Mouse (Mus musculus): ENCODE measurements around the gene Med13l. TPM values are rescaled to one million over a fixed set of nuclear protein-coding genes. Genes with fewer than 3 reads are reported as not detected.
A peak's percentile ranks its signal among the peaks of the same experiment; 100 is the strongest.

Gene Med13l
- polyA plus RNA-seq, 1 experiment = 3.6 TPM

- Histone ChIP-seq H3K36me3 (replicated peaks; ENCODE audit: low read length) (peaks cover 24% of the 10 kb centered on the region), H3K9me3 (0 out of 2 replicates have a peak, but pooled peaks cover 6% of the 10 kb centered on the region), H3K4me3 (replicated peaks) (no peak overlapping the region), H3K4me1 (peaks cover 83% of the 10 kb centered on the region), H3K27me3 (replicated peaks) (no peaks in the 10 kb centered on the region)
- TF ChIP-seq GATA1 (IDR thresholded peaks at IDR 0.05; ENCODE audit: borderline replicate concordance, low read length) (no peak), FLI1 (IDR thresholded peaks at IDR 0.05; ENCODE audit: low read length) (no peak)
Measured at GRCm38 (mm10) chr5:118709847-118710251, 149.4 kb downstream of the Med13l start.

DNA sequence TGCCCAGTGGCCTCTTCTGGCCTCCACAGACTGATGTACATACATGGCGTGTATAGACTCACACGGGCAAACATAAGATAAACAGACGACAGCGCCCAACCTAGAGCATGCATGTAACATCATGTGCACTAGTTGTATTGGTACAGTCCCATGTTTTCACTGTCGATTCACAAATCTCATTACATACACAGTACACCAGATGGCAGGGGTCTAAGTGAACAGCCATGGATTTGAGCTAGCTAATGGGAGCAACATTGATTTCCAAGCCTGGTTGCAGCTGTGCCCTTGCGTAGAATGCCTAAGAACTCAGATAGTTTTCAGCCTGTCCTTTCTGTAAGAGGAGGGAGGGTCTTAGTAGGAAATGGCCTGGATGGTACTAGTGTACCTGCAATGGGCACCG, 155.0 kb downstream of the Med13l start:
- no peaks in the 10 kb centered on the region for H3K27me3 ChIP-seq (replicated peaks)
- H3K4me3 ChIP-seq (replicated peaks) = no peak overlapping the region
- TF ChIP-seq GATA1 (IDR thresholded peaks at IDR 0.05; ENCODE audit: borderline replicate concordance, low read length) (no peak), FLI1 (IDR thresholded peaks at IDR 0.05; ENCODE audit: low read length) (no peak)
- H3K9me3 ChIP-seq = 0 out of 2 replicates have a peak, but pooled peaks cover 6% of the 10 kb centered on the region
- peaks cover 71% of the 10 kb centered on the region for H3K4me1 ChIP-seq
- H3K36me3 ChIP-seq (replicated peaks; ENCODE audit: low read length) = peaks cover 35% of the 10 kb centered on the region

DNA sequence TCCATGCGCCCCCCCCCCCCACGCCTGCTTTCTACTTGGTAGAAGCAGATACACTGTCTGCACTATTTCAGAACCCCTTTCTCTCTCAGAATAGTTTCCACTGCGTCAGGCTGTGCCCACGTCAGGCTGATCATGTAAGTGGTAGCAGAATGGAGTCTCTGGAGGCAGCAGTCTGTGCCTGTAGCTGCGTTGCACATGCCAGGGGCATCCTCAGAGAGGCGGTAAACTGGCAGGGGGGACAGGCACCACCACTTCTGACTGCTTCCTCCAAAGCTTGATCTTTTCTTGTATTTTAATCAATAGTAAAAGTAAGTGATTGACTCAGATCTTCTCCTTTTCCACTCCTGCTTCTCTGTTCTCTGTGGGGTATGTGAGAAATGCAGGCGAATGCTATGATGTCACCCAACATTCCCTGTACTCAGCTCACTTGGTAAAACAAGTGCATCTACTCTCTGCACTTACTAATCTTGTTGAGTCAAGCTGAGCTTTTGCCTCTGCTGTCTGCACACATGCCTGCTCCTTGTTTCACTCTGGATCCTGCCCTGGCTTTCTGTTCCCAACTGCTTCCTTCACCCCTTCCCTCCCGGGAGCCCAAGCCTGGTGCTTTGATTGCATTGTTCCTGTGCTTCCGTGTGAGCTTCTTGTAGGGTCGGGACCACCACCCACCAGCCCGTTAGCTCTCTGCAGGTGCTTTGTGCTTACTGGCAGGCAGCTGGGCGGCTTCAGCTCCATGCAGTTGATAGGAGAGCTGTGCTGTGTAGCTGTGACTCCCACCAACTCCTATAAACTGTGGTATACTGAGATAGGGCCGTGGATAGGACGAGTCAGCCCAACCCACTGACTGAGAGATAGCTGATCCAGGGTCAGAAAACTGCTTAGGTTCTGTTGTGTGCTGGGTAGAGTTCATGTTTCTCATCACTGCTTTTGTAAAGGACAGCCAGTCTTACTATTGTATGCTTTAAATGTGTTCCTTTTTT, 156.1 kb downstream of the Med13l start:
- Histone ChIP-seq H3K4me1 (peaks cover 64% of the 10 kb centered on the region), H3K36me3 (replicated peaks; ENCODE audit: low read length) (peaks cover 38% of the 10 kb centered on the region), H3K4me3 (replicated peaks) (no peak overlapping the region), H3K27me3 (replicated peaks) (no peaks in the 10 kb centered on the region), H3K9me3 (0 out of 2 replicates have a peak, but pooled peaks cover 6% of the 10 kb centered on the region)
- TF ChIP-seq GATA1 (IDR thresholded peaks at IDR 0.05; ENCODE audit: borderline replicate concordance, low read length) (no peak), FLI1 (IDR thresholded peaks at IDR 0.05; ENCODE audit: low read length) (no peak)

GRCm38 (mm10) chr5:118717456-118717855, 157.0 kb downstream of the Med13l start:
- Histone ChIP-seq H3K4me3 (replicated peaks) (no peak overlapping the region), H3K27me3 (replicated peaks) (no peaks in the 10 kb centered on the region), H3K9me3 (0 out of 2 replicates have a peak, but pooled peaks cover 6% of the 10 kb centered on the region), H3K36me3 (replicated peaks; ENCODE audit: low read length) (peaks cover 47% of the 10 kb centered on the region), H3K4me1 (peaks cover 60% of the 10 kb centered on the region)
- TF ChIP-seq GATA1 (IDR thresholded peaks at IDR 0.05; ENCODE audit: borderline replicate concordance, low read length) = no peak
- TF ChIP-seq FLI1 (IDR thresholded peaks at IDR 0.05; ENCODE audit: low read length) = no peak

- Histone ChIP-seq H3K9me3 (0 out of 2 replicates have a peak, but pooled peaks cover 6% of the 10 kb centered on the region), H3K27me3 (replicated peaks) (no peaks in the 10 kb centered on the region), H3K4me1 (peaks cover 57% of the 10 kb centered on the region), H3K4me3 (replicated peaks) (no peak overlapping the region), H3K36me3 (replicated peaks; ENCODE audit: low read length) (peaks cover 51% of the 10 kb centered on the region)
- TF ChIP-seq GATA1 (IDR thresholded peaks at IDR 0.05; ENCODE audit: borderline replicate concordance, low read length) = no peak
- no peak for TF ChIP-seq FLI1 (IDR thresholded peaks at IDR 0.05; ENCODE audit: low read length)
Measured at GRCm38 (mm10) chr5:118718070-118718469, 157.6 kb downstream of the Med13l start.

DNA sequence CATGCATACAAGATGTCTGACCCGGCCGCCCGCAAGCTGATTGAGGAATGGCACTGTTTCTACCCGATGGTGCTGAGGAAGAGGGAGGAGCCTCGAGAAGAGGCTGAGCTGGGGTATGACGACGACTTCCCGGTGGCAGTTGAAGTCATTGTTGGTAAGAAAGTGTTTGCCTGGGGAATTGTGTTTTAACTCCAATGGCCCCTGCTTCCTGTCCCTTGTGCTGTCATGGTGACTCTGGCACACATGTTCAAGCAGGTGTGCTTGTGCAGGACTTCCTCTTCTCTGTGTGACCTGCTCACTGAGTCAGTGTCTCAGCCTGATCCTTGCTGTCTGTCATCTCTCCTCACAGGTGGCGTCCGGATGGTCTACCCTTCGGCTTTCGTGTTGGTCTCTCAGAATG, 160.9 kb downstream of the Med13l start:
- H3K36me3 ChIP-seq (replicated peaks; ENCODE audit: low read length) = peaks cover 74% of the 10 kb centered on the region
- H3K4me1 ChIP-seq = peaks cover 36% of the 10 kb centered on the region
- TF ChIP-seq FLI1 (IDR thresholded peaks at IDR 0.05; ENCODE audit: low read length) (no peak), GATA1 (IDR thresholded peaks at IDR 0.05; ENCODE audit: borderline replicate concordance, low read length) (no peak)
- H3K4me3 ChIP-seq (replicated peaks) = no peak overlapping the region
- H3K9me3 ChIP-seq = no peaks in the 10 kb centered on the region
- no peaks in the 10 kb centered on the region for H3K27me3 ChIP-seq (replicated peaks)

- no peak overlapping the region for H3K4me3 ChIP-seq (replicated peaks)
- no peaks in the 10 kb centered on the region for H3K27me3 ChIP-seq (replicated peaks)
- no peak for TF ChIP-seq FLI1 (IDR thresholded peaks at IDR 0.05; ENCODE audit: low read length)
- no peak for TF ChIP-seq GATA1 (IDR thresholded peaks at IDR 0.05; ENCODE audit: borderline replicate concordance, low read length)
- no peaks in the 10 kb centered on the region for H3K9me3 ChIP-seq
- H3K4me1 ChIP-seq = peaks cover 32% of the 10 kb centered on the region
- H3K36me3 ChIP-seq (replicated peaks; ENCODE audit: low read length) = peaks cover 79% of the 10 kb centered on the region
Measured at GRCm38 (mm10) chr5:118721848-118722247, 161.4 kb downstream of the Med13l start.

DNA sequence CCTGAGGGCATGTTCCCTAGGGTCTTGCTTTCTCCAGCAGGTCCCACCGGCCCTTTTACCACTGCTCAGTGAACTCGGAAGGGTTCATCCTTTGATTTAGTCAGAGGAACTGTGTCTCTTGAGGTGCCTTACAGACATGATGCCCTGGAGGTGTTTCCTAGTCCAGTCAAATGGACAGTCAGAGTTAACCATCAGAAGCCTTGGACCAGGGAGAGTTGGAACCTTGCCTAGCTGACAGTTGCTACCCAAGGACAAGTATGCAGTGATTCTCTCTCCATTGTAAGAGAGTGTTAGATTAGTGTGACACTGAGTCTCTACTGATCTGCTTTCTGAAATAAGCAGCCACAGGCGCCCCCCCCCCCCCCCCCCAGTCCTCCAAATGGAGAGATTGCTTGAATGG, 162.0 kb downstream of the Med13l start:
- H3K36me3 ChIP-seq (replicated peaks; ENCODE audit: low read length) = peaks cover 85% of the 10 kb centered on the region
- peaks cover 26% of the 10 kb centered on the region for H3K4me1 ChIP-seq
- TF ChIP-seq FLI1 (IDR thresholded peaks at IDR 0.05; ENCODE audit: low read length) (no peak), GATA1 (IDR thresholded peaks at IDR 0.05; ENCODE audit: borderline replicate concordance, low read length) (no peak)
- no peaks in the 10 kb centered on the region for H3K27me3 ChIP-seq (replicated peaks)
- H3K9me3 ChIP-seq = no peaks in the 10 kb centered on the region
- no peak overlapping the region for H3K4me3 ChIP-seq (replicated peaks)

DNA sequence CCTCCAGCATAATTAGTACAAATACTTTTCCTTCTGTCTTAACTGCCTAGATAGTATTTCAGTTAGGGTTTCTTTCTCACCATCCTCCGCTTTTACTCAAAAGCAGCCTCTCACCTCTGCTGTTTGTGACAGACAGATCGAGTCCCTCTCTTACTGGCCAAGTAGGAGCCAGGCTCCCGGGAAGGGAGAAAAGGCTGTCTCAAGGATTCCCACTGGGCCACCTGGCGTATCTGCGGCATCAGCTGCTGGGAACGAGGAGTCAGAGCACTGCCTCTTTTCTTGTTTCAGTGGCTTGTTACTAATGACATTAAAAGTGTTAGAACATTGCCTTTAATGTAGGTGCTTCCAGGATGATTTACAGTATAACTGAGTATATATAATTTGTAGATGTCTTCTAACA, 164.9 kb downstream of the Med13l start:
- Histone ChIP-seq H3K27me3 (replicated peaks) (no peaks in the 10 kb centered on the region), H3K4me3 (replicated peaks) (no peak overlapping the region), H3K9me3 (no peaks in the 10 kb centered on the region), H3K36me3 (replicated peaks; ENCODE audit: low read length) (peaks cover 97% of the 10 kb centered on the region), H3K4me1 (peaks cover 15% of the 10 kb centered on the region)
- no peak for TF ChIP-seq FLI1 (IDR thresholded peaks at IDR 0.05; ENCODE audit: low read length)
- no peak for TF ChIP-seq GATA1 (IDR thresholded peaks at IDR 0.05; ENCODE audit: borderline replicate concordance, low read length)

DNA sequence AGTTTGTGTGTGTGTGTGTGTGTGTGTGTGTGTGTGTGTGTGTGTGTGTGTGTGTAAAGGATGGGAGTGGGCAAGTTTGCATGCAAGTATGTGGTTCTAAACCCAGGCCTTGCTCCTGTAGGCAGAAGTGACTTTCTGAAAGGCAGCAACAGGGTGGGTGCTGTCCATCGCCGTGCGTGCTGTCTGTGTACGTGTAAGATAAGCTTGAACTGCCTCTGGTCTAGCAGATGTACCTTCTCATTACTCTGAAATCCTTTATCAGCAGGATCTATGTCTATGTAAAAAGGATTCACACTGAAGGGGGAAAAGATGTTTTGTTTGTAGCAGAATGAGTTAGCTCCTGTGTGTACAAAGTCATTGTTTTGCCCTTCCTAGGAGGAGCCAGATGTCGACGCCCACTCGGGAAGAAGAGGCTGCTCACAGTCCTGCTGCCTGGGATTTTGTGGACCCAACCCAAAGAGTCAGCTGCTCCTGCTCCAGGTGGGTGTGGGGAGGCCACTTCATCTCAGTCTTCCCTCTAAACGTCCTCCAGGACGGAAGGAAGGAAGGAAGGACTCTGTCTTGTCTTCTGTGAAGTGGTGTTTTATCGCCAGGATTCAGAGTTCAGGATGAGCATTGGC, 165.5 kb downstream of the Med13l start:
- TF ChIP-seq FLI1 (IDR thresholded peaks at IDR 0.05; ENCODE audit: low read length) = no peak
- TF ChIP-seq GATA1 (IDR thresholded peaks at IDR 0.05; ENCODE audit: borderline replicate concordance, low read length) = no peak
- Histone ChIP-seq H3K9me3 (no peaks in the 10 kb centered on the region), H3K27me3 (replicated peaks) (no peaks in the 10 kb centered on the region), H3K4me1 (peaks cover 11% of the 10 kb centered on the region), H3K36me3 (replicated peaks; ENCODE audit: low read length) (peaks cover 97% of the 10 kb centered on the region), H3K4me3 (replicated peaks) (peak overlapping the region; percentile 24)
